Mouse (Mus musculus) ES-E14 (cell line): ENCODE data around the gene 4930442H23Rik. TPM values are rescaled to one million over a fixed set of nuclear protein-coding genes. Genes with fewer than 3 reads are reported as not detected.
A peak's percentile ranks its signal among the peaks of the same experiment; 100 is the strongest.

Experiments used
- DNase-seq: peaks from one replicate; pipeline ENCODE4 v3.0.0-alpha.2; 2013; ENCODE audit warnings: low read depth, low spot score
- H3K27ac ChIP-seq: 2 replicates; pipeline ENCODE4 v1.5.1; 2012; ENCODE audit warnings: low read depth, mild to moderate bottlenecking, low read length, moderate library complexity, mixed read lengths; ENCODE audit not compliant: poor library complexity, insufficient read depth, severe bottlenecking
- H3K36me3 ChIP-seq: 2 replicates; pipeline ENCODE4 v1.6.1; 2012; ENCODE audit warnings: mild to moderate bottlenecking, low read length, moderate library complexity, mixed read lengths; ENCODE audit not compliant: control insufficient read depth, poor library complexity, insufficient read depth, severe bottlenecking
- H3K4me1 ChIP-seq, 2 experiments: fragments of 150-350 bp in 1 of 2; sonication (generic) in 1 of 2; 2 replicates each; pipeline ENCODE4 v1.6.1; 2012; ENCODE audit warnings: low read length in 2 of 2, mild to moderate bottlenecking in 1 of 2, mixed read lengths in 1 of 2; ENCODE audit not compliant: control insufficient read depth in 2 of 2, insufficient read depth in 2 of 2, poor library complexity in 1 of 2
- H3K4me3 ChIP-seq, 2 experiments: fragments of 150-350 bp in 1 of 2; sonication (generic) in 1 of 2; 2 replicates each; pipeline ENCODE4 v1.5.1; 2012; ENCODE audit warnings: low read length in 2 of 2, low read depth in 1 of 2, mild to moderate bottlenecking in 1 of 2, mixed read lengths in 1 of 2; ENCODE audit not compliant: insufficient read depth in 1 of 2, poor library complexity in 1 of 2, severe bottlenecking in 1 of 2
- H3K9ac ChIP-seq: 2 replicates; pipeline ENCODE4 v1.6.1; 2012; ENCODE audit warnings: low read depth, mild to moderate bottlenecking, low read length, mixed read lengths; ENCODE audit not compliant: poor library complexity, insufficient read depth, severe bottlenecking
- H3K9me3 ChIP-seq: fragments of 150-350 bp; sonication (generic); 2 replicates; pipeline ENCODE4 v1.6.1; 2012; ENCODE audit warnings: low read depth, mild to moderate bottlenecking, low read length; ENCODE audit not compliant: control insufficient read depth, insufficient read depth
- CHD2 ChIP-seq: IDR thresholded peaks from 2 replicates; pipeline ENCODE4 v1.6.1; 2014; ENCODE audit warnings: mild to moderate bottlenecking, low read depth, low read length, inconsistent platforms
- HCFC1 ChIP-seq: IDR thresholded peaks from 2 replicates; pipeline ENCODE4 v1.6.1; 2012; ENCODE audit warnings: low read length, inconsistent platforms, borderline replicate concordance; ENCODE audit not compliant: insufficient read depth
- MAFK ChIP-seq: IDR thresholded peaks from 2 replicates; pipeline ENCODE4 v1.6.1; 2014; ENCODE audit warnings: mild to moderate bottlenecking, low read depth, low read length, inconsistent platforms; ENCODE audit not compliant: insufficient read depth
- ZC3H11A ChIP-seq: IDR thresholded peaks from 2 replicates; pipeline ENCODE4 v1.6.1; 2012; ENCODE audit warnings: low read depth, mild to moderate bottlenecking, inconsistent platforms, low read length, borderline replicate concordance
- ZNF384 ChIP-seq: IDR thresholded peaks from 2 replicates; pipeline ENCODE4 v1.6.1; 2012; ENCODE audit warnings: low read depth, low read length, inconsistent platforms
- in situ Hi-C, 2 experiments: fragments of 600-800 bp; cut with MboI; formaldehyde crosslinking; loops; one replicate each; pipeline ENCODE4 v1.15.1; 2025; ENCODE audit warnings: low sequenced_read_pairs in 2 of 2, inconsistent platforms in 1 of 2; ENCODE audit not compliant: unreplicated experiment in 2 of 2
- total RNA-seq: library from RNA; depleted of rRNA; stranded (reverse); fragments of 300-350 nt; gene quantifications from 2 replicates; pipeline ENCODE4 v1.2.3, GENCODE M21; 2012

The 4930442H23Rik gene
- total RNA-seq, 1 experiment, result 0.54 TPM

DNA sequence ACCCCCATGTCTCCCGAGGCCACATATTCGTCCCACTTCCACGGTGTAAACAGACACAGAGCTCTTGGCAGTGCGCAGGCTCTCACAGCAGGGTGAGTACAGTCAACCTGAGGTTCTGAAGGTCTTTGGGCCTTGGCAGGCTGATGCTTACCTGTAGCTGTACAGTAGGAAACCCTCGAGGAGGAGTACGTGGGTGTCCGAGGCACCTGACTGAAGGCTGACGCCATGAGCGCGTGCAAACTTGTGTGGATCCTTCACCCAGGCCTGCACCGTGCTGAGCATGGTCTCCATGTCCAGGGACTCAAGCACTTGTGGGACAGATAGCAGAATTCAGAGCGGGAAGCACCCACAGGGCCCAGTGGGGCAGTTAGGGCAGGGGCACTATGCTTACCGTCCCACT, 16.5 kb upstream of the 4930442H23Rik start:
- Histone ChIP-seq H3K27ac (no peak overlapping the region; the same call in 1 of the 2 replicates), H3K9me3 (no peaks in the 10 kb centered on the region), H3K4me1 (no peaks in the 10 kb centered on the region), H3K36me3 (no peaks in the 10 kb centered on the region), H3K9ac (no peak overlapping the region), H3K4me3 (no peak overlapping the region)
- TF ChIP-seq CHD2, result no peak
- no peak for DNase-seq
- in situ Hi-C loops, result no loop called here

DNA sequence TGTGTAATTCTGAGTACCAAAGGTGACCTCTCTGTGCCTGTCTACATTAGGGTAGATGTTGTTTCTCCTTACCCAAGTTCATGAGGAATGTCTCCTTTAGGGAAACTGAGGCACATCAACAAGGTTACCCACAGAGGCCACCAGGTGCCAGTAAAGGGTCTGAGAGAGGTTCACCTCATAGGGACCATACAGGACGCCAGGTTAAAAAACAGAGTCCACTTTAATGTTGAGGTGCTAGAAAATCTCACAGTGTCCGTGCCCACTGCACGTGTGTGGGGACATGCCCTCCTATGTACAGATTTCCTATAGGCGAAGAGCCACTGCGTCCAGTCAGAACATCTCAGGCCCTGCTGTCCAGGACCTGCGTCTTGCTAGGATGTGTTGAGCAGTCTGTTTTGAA, 15.3 kb upstream of the 4930442H23Rik start:
- Histone ChIP-seq H3K4me1 (peaks cover 0 to 5% of the 10 kb centered on the region in 2 experiments; a peak in 1 of 4 replicates), H3K9me3 (no peaks in the 10 kb centered on the region), H3K9ac (no peak overlapping the region), H3K4me3 (no peak overlapping the region), H3K36me3 (no peaks in the 10 kb centered on the region), H3K27ac (no peak overlapping the region)
- TF ChIP-seq HCFC1, result no peak
- TF ChIP-seq ZNF384, result no peak
- no peak for TF ChIP-seq ZC3H11A
- TF ChIP-seq CHD2, result no peak
- no peak for TF ChIP-seq MAFK
- DNase-seq, result no peak
- in situ Hi-C loops, result no loop called here

DNA sequence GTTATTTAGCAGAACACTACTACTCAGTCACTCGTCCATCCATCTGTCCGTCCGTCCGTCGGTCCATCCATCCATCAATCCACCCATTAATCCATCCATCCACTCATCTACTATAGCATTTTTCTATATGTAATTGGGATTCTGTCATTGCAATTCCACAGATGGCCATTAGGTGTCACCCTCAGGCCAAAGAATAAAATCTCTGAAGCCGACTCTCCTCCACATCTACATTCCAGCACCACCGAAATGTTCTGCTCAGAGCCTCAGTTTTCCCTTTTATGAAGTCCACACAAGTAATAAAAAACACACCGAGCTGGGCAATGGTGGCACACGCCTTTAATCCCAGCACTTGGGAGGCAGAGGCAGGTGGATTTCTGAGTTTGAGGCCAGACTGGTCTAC, 14.6 kb upstream of the 4930442H23Rik start:
- no peaks in the 10 kb centered on the region for H3K9me3 ChIP-seq
- H3K9ac ChIP-seq, result no peak overlapping the region
- H3K36me3 ChIP-seq, result no peaks in the 10 kb centered on the region
- H3K27ac ChIP-seq, result no peak overlapping the region
- TF ChIP-seq ZC3H11A, result peak; percentile 74; the same call in 1 of the 2 replicates
- no peak for TF ChIP-seq ZNF384
- in situ Hi-C loops, result no loop called here
- DNase-seq, result no peak
- H3K4me1 ChIP-seq, result peaks cover 0 to 6% of the 10 kb centered on the region in 2 experiments; a peak in 1 of 4 replicates
- no peak overlapping the region for H3K4me3 ChIP-seq

DNA sequence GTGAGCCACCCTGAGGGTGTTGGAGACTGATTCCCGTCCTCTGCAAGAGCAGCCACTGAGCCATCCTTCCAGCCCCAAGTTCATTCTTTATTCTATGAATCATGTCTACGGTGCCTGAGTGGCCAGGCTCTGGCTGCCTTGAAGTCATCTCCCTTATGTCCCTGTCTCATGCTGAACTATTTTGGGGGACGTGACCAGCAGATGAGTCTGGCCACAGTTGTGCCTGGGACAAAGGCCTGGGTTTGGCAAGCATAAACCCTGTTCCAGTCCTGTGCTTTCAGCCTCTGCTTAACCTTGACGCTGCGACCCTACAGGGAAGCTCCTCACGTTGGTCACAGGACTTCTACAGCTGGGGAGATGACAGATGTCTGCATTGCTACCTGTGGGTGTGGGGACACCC, 13.7 kb upstream of the 4930442H23Rik start:
- Histone ChIP-seq H3K9ac (no peak overlapping the region), H3K9me3 (no peaks in the 10 kb centered on the region), H3K4me3 (no peak overlapping the region), H3K27ac (no peak overlapping the region), H3K36me3 (no peaks in the 10 kb centered on the region), H3K4me1 (peaks cover 0 to 6% of the 10 kb centered on the region in 2 experiments; a peak in 1 of 4 replicates)
- in situ Hi-C loops, result no loop called here
- no peak for DNase-seq
- TF ChIP-seq ZNF384 (no peak), HCFC1 (no peak), CHD2 (no peak), ZC3H11A (no peak), MAFK (no peak)

DNA sequence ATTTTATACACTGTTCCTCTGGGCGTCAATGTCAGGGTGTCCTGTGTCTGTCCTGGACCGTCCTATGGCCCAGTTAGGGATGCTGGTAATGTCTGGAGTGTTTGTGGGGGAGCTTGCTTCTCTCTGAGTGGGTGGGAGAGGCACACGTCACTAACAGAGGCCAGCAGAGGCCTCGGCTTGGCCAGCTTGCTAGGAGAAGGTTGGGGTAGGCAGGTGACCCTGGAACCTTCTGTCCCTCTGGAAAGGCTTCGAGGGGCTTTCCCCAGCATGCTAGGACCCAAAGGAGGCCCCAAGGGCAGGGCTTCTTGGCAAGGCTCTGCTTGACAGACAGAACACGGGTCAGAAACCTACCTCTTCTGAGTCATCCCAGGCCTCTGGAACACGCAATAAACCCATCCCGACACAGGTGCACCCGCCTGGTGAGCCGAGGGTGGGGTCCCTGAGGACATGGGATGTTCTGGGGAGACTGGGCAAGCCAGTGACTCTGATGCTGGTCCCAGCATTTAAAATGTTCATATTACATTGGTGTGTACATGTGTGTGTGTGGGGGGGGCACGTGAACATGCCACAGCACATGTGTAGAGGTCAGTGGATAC, 12.9 kb upstream of the 4930442H23Rik start:
- Histone ChIP-seq H3K4me3 (no peak overlapping the region), H3K36me3 (no peaks in the 10 kb centered on the region), H3K27ac (no peak overlapping the region), H3K9me3 (no peaks in the 10 kb centered on the region), H3K9ac (no peak overlapping the region), H3K4me1 (peaks cover 0 to 10% of the 10 kb centered on the region in 2 experiments; a peak in 2 of 4 replicates)
- in situ Hi-C loops, result no loop called here
- TF ChIP-seq ZC3H11A, result no peak
- no peak for TF ChIP-seq CHD2
- no peak for TF ChIP-seq MAFK
- DNase-seq, result no peak
